ENCODE assay signal across 8 mouse cellular contexts in genomic region chr4:115057674-115058316, GRCm38 (mm10). TPM values are rescaled to one million over a fixed set of nuclear protein-coding genes. Genes with fewer than 3 reads are reported as not detected.
DNase-seq lines count a peak whose midpoint lies in the region; ATAC-seq and TF ChIP-seq lines count a peak whose summit lies in the region.

No protein-coding gene starts in this region.

- intact Hi-C loops in left cerebral cortex, postnatal 14 days (cut with DNase I), result loop anchor here (5.0 kb wide), 2 partner anchors 155 to 880 kb away; partner anchors contain the start of gene Dmbx1

- H3K4me1 ChIP-seq in liver, adult 2 months (ENCODE audit: control insufficient read depth, insufficient read depth, low read length), result peaks cover 4% of the 10 kb centered on the region; the same call in 1 of the 2 replicates
- H3K4me1 ChIP-seq in embryonic facial prominence, embryonic 13.5 days, result peaks cover 12% of the 10 kb centered on the region
- H3K4me1 ChIP-seq in hindbrain, embryonic 12.5 days, result peaks cover 13% of the 10 kb centered on the region

- 6% methylated on average over 33 of the region's 33 CpGs for WGBS in liver, adult 2 months
- under 1% methylated on average over 33 of the region's 33 CpGs for WGBS in embryonic facial prominence, embryonic 13.5 days
- WGBS in hindbrain, embryonic 12.5 days, result under 1% methylated on average over 33 of the region's 33 CpGs

- no peak for TF ChIP-seq CTCF in liver, adult 2 months (IDR thresholded peaks at IDR 0.05; ENCODE audit: low read depth, low read length)

- TF ChIP-seq POLR2A in liver, adult 2 months (IDR thresholded peaks at IDR 0.05; ENCODE audit: extremely low read depth, insufficient read depth, low read length), result no peak

- peak overlapping the region; percentile 60 for H3K4me3 ChIP-seq in liver, adult 2 months (ENCODE audit: insufficient read depth, low read depth, low read length)
- H3K4me3 ChIP-seq in embryonic facial prominence, embryonic 13.5 days, result peak overlapping the region; percentile 40
- H3K4me3 ChIP-seq in hindbrain, embryonic 12.5 days, result peak overlapping the region; percentile 29

- peak overlapping the region; percentile 64; the same call in 1 of the 2 replicates for H3K4me2 ChIP-seq in embryonic facial prominence, embryonic 13.5 days
- peak overlapping the region; percentile 52 for H3K4me2 ChIP-seq in hindbrain, embryonic 12.5 days (replicated peaks)

- peak overlapping the region; percentile 58 for H3K9ac ChIP-seq in liver, adult 2 months (ENCODE audit: low read depth, low read length)
- H3K9ac ChIP-seq in embryonic facial prominence, embryonic 13.5 days, result no peak overlapping the region
- peak overlapping the region; percentile 43 for H3K9ac ChIP-seq in hindbrain, embryonic 12.5 days

- H3K36me3 ChIP-seq in liver, adult 2 months (ENCODE audit: control insufficient read depth, insufficient read depth, low read length), result no peaks in the 10 kb centered on the region
- H3K36me3 ChIP-seq in embryonic facial prominence, embryonic 13.5 days, result no peaks in the 10 kb centered on the region
- no peaks in the 10 kb centered on the region for H3K36me3 ChIP-seq in hindbrain, embryonic 12.5 days

- no peak for DNase-seq in liver, adult 2 months (ENCODE audit: extremely low read depth, low read depth, low spot score)
- no peak for DNase-seq in liver
- DNase-seq in natural killer cell, adult 2 months (ENCODE audit: low spot score in 2 of 2), result no peak
- no peak for DNase-seq in left cerebral cortex, postnatal 14 days (ENCODE audit: low spot score in 2 of 2)

- no peak for ATAC-seq in embryonic facial prominence, embryonic 13.5 days (ENCODE audit: insufficient number of reproducible peaks, insufficient read depth, low FRiP score, low TSS enrichment, low read depth)
- peak; percentile 20; the same call in 1 of the 2 replicates for ATAC-seq in hindbrain, embryonic 12.5 days (ENCODE audit: low FRiP score)
- ATAC-seq in megakaryocyte progenitor cell, adult 5-6 weeks (replicated peaks; ENCODE audit: poor library complexity), result peak; percentile 2; the same call in 1 of the 2 replicates
- no peak for ATAC-seq in monocyte, adult 5-6 weeks (replicated peaks; ENCODE audit: insufficient number of reproducible peaks, low FRiP score, low TSS enrichment, poor library complexity, severe bottlenecking)

- H3K9me3 ChIP-seq in embryonic facial prominence, embryonic 13.5 days, result no peaks in the 10 kb centered on the region
- H3K9me3 ChIP-seq in hindbrain, embryonic 12.5 days (replicated peaks), result no peaks in the 10 kb centered on the region

- H3K79me2 ChIP-seq in liver, adult 2 months (ENCODE audit: control insufficient read depth, insufficient read depth, low read length), result no peaks in the 10 kb centered on the region

- H3K27me3 ChIP-seq in liver, adult 2 months (ENCODE audit: control insufficient read depth, insufficient read depth, low read length), result peaks cover 41% of the 10 kb centered on the region
- H3K27me3 ChIP-seq in embryonic facial prominence, embryonic 13.5 days, result peaks cover 99% of the 10 kb centered on the region
- peaks cover 94% of the 10 kb centered on the region for H3K27me3 ChIP-seq in hindbrain, embryonic 12.5 days

- H3K27ac ChIP-seq in liver, adult 2 months (replicated peaks; ENCODE audit: insufficient read depth, low read depth, low read length), result peak overlapping the region; percentile 48; the same call in 1 of the 2 replicates
- H3K27ac ChIP-seq in embryonic facial prominence, embryonic 13.5 days, result no peak overlapping the region
- peak overlapping the region; percentile 76 for H3K27ac ChIP-seq in hindbrain, embryonic 12.5 days

RNA-seq across cellular contexts. Expression of gene Tal1, which starts 1.6 kb away (rescaled TPM):
- total RNA-seq in liver, adult 2 months (2014; rRNA removed), result 0.37 and 0.67 TPM in 2 replicates
- 0.44 and 0.50 TPM in 2 replicates for polyA plus RNA-seq in liver, adult 2 months (2012; rRNA removed)
- polyA plus RNA-seq in embryonic facial prominence, embryonic 13.5 days (2015; fragmentation: Nextera tagmentation; extraction: Ambion mirVana), result 1.4 and 1.7 TPM in 2 replicates
- polyA plus RNA-seq in hindbrain, embryonic 12.5 days (2016; fragmentation: Nextera tagmentation; extraction: Ambion mirVana), result 6.0 and 7.0 TPM in 2 replicates
- 17.3 and 22.6 TPM in 2 replicates for total RNA-seq in megakaryocyte progenitor cell, adult 5-6 weeks (2015)
- 9.2 and 16.3 TPM in 2 replicates for total RNA-seq in megakaryocyte progenitor cell, adult 5-6 weeks (2017)
- total RNA-seq in left cerebral cortex, postnatal 14 days (2021), result 1 to 10 TPM; 2.3 to 2.7 TPM
- 0.53 to 3.0 TPM (median 2.9 TPM) in 3 replicates for total RNA-seq in monocyte, adult 5-6 weeks (2017)

RNA-seq across cellular contexts. Expression of gene Pdzk1ip1, which starts 30.7 kb away (rescaled TPM):
- total RNA-seq in liver, adult 2 months (2014; rRNA removed), result 4.6 and 7.7 TPM in 2 replicates
- polyA plus RNA-seq in liver, adult 2 months (2012; rRNA removed), result 9.0 and 14.4 TPM in 2 replicates
- polyA plus RNA-seq in embryonic facial prominence, embryonic 13.5 days (2015; fragmentation: Nextera tagmentation; extraction: Ambion mirVana), result 8.7 and 12.3 TPM in 2 replicates
- polyA plus RNA-seq in hindbrain, embryonic 12.5 days (2016; fragmentation: Nextera tagmentation; extraction: Ambion mirVana), result 13.1 and 15.2 TPM in 2 replicates
- total RNA-seq in megakaryocyte progenitor cell, adult 5-6 weeks (2015), result 5.2 and 11.2 TPM in 2 replicates
- 2.0 and 5.2 TPM in 2 replicates for total RNA-seq in megakaryocyte progenitor cell, adult 5-6 weeks (2017)
- under 1 TPM in 1 of 2 experiments, not detected in 1; 0.44 TPM for total RNA-seq in left cerebral cortex, postnatal 14 days (2021)
- 3.3 to 4.9 TPM in 2 of 3 replicates, not detected in the other for total RNA-seq in monocyte, adult 5-6 weeks (2017)

RNA-seq across cellular contexts. Expression of gene Stil, which starts 57.8 kb away (rescaled TPM):
- total RNA-seq in liver, adult 2 months (2014; rRNA removed), result 0.09 and 0.27 TPM in 2 replicates
- 0.02 and 0.06 TPM in 2 replicates for polyA plus RNA-seq in liver, adult 2 months (2012; rRNA removed)
- polyA plus RNA-seq in embryonic facial prominence, embryonic 13.5 days (2015; fragmentation: Nextera tagmentation; extraction: Ambion mirVana), result 12.4 and 12.5 TPM in 2 replicates
- polyA plus RNA-seq in hindbrain, embryonic 12.5 days (2016; fragmentation: Nextera tagmentation; extraction: Ambion mirVana), result 12.3 and 12.8 TPM in 2 replicates
- 38.4 and 42.3 TPM in 2 replicates for total RNA-seq in megakaryocyte progenitor cell, adult 5-6 weeks (2015)
- total RNA-seq in megakaryocyte progenitor cell, adult 5-6 weeks (2017), result 13.2 and 13.6 TPM in 2 replicates
- total RNA-seq in left cerebral cortex, postnatal 14 days (2021), result under 1 TPM; 0.40 to 0.57 TPM
- total RNA-seq in monocyte, adult 5-6 weeks (2017), result 0.53 to 1.9 TPM (median 0.78 TPM) in 3 replicates

Comparison
In these comparisons a context has a peak if more than half of its experiments do, and no peak if none do; other contexts are left out.
1. ATAC-seq: peak in hindbrain, embryonic 12.5 days (single experiment) and megakaryocyte progenitor cell, adult 5-6 weeks (single experiment); none in embryonic facial prominence, embryonic 13.5 days (single experiment) and monocyte, adult 5-6 weeks (single experiment).
2. Peak in every context shown above with its lines, with median percentiles within 50 percentile points of each other: H3K4me3 ChIP-seq.